Mouse (Mus musculus) testis, adult 2 months (tissue): ENCODE data around the gene Nars2.

Experiments
- CTCF ChIP-seq: fragments of 200-500 bp; IDR thresholded peaks from 2 replicates; pipeline ENCODE4 v1.5.1; 2012; ENCODE audit warnings: low read depth, mild to moderate bottlenecking, inconsistent platforms, low read length, moderate library complexity; ENCODE audit not compliant: control insufficient read depth, insufficient read depth, insufficient replicate concordance
- POLR2A ChIP-seq: fragments of 200-500 bp; IDR thresholded peaks from 2 replicates; pipeline ENCODE4 v1.6.1; 2012; ENCODE audit warnings: low read depth, mild to moderate bottlenecking, inconsistent platforms, low read length, moderate library complexity; ENCODE audit not compliant: control insufficient read depth

DNA sequence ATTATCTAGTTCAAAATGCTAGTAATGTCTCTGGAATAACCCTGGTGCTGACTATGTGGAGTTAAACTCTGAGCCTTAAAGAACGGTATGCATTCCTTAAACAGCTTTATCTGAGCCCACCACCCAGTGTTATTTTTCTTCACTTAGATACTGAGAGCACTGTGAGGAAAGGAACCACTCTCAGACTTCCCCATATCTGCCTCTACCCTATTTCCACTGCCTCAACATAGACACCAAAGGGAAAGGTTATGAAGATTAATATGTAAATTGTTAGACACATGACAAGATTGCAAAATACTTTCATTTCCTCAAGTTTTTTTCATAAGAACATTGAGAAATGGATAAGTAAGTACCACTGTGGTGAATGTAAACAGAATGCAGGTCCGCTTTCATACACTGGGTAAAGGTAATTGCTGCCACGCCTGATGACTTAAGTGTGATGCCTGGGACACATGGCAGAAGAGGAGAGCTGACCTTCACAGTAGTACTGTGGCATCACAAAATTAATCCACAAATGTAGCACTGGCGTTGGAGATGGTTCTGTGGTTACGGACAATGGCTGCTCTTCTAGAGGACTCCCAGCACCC is 75.6 kb downstream of the Nars2 start:
- TF ChIP-seq POLR2A (no peak), CTCF (no peak)
